Mouse (Mus musculus): ENCODE data around the gene Abca1.

DNA sequence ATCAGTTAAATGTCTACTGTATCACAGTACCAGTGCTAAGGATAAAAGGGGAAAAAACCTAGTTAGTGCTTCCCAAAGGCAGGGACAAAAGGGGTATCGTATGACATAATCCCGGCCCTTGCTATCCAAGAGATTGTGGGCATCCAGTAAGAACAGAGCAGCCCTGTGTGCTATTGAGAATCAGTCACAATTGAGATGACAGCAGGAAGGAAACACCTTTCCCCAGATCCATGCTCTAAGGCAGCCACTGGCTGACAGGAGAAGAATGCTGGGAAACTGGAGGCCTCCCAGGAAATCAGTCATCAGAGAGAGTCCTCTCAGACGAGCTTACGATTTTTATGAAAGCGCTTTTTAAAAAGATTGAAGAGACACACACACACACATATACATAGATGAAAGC, 42.6 kb downstream of the Abca1 start:
- TF ChIP-seq USF2 (IDR thresholded peaks at IDR 0.05; ENCODE audit: borderline replicate concordance in 1 of 2, insufficient read depth in 1 of 2, low read depth in 1 of 2, low read length in 2 of 2), result no peak
- no peak for TF ChIP-seq ZNF384 (IDR thresholded peaks at IDR 0.05; ENCODE audit: low read depth, low read length)
- TF ChIP-seq CTCF (IDR thresholded peaks at IDR 0.05 in 2 of 3, conservative IDR thresholded peaks at IDR 0.05 in 1 of 3; ENCODE audit: control insufficient read depth in 1 of 3, insufficient read depth in 1 of 3, low read depth in 2 of 3, low read length in 3 of 3, poor library complexity in 1 of 3, severe bottlenecking in 1 of 3), result no peak
- TF ChIP-seq EP300 (IDR thresholded peaks at IDR 0.05; ENCODE audit: low read depth in 1 of 2, low read length in 2 of 2), result no peak
- no peak for TF ChIP-seq POLR2A (IDR thresholded peaks at IDR 0.05; ENCODE audit: control insufficient read depth in 1 of 2, insufficient read depth in 1 of 2, low read depth in 1 of 2, low read length in 2 of 2, poor library complexity in 1 of 2)
- TF ChIP-seq MAZ (IDR thresholded peaks at IDR 0.05; ENCODE audit: low read depth, low read length), result no peak
- no peak for TF ChIP-seq UBTF (IDR thresholded peaks at IDR 0.05; ENCODE audit: borderline replicate concordance, insufficient read depth, low read depth, low read length)
- no peak for TF ChIP-seq ZMIZ1 (IDR thresholded peaks at IDR 0.05; ENCODE audit: low read depth, low read length)
- TF ChIP-seq HCFC1 (IDR thresholded peaks at IDR 0.05; ENCODE audit: low read depth, low read length), result no peak
- no peak for TF ChIP-seq BHLHE40 (IDR thresholded peaks at IDR 0.05; ENCODE audit: borderline replicate concordance, low read depth, low read length)
- no peak for TF ChIP-seq GATA1 (IDR thresholded peaks at IDR 0.05; ENCODE audit: low read depth, low read length)
- TF ChIP-seq SMC3 (IDR thresholded peaks at IDR 0.05; ENCODE audit: low read depth, low read length), result no peak
- no peak for TF ChIP-seq MEF2A (IDR thresholded peaks at IDR 0.05; ENCODE audit: extremely low read depth, insufficient replicate concordance, low read depth, low read length, poor library complexity, severe bottlenecking)

All from MEL (cell line).